Mouse (Mus musculus) liver, adult 2 months (tissue): Measurements from ENCODE around the gene Col4a2. TPM values are rescaled to one million over a fixed set of nuclear protein-coding genes. Genes with fewer than 3 reads are reported as not detected.

Experiments
- DNase-seq: peaks from one replicate; pipeline ENCODE4 v3.0.0-alpha.2; 2011; ENCODE audit warnings: low read depth, low spot score; ENCODE audit errors: extremely low read depth
- H3K27ac ChIP-seq: fragments of 200-500 bp; replicated peaks from 2 replicates; pipeline ENCODE4 v1.5.1; 2012; ENCODE audit warnings: low read depth, mild to moderate bottlenecking, control low read depth, inconsistent platforms, low read length; ENCODE audit not compliant: insufficient read depth
- H3K27me3 ChIP-seq: fragments of 200-500 bp; 2 replicates; pipeline ENCODE4 v1.6.1; 2012; ENCODE audit warnings: mild to moderate bottlenecking, moderate library complexity, low read length, inconsistent platforms; ENCODE audit not compliant: control insufficient read depth, insufficient read depth
- H3K36me3 ChIP-seq: fragments of 200-500 bp; 2 replicates; pipeline ENCODE4 v1.6.1; 2012; ENCODE audit warnings: low read length, inconsistent platforms; ENCODE audit not compliant: control insufficient read depth, insufficient read depth
- H3K4me1 ChIP-seq: fragments of 200-500 bp; 2 replicates; pipeline ENCODE4 v1.6.1; 2011; ENCODE audit warnings: low read length; ENCODE audit not compliant: control insufficient read depth, insufficient read depth
- H3K4me3 ChIP-seq: fragments of 200-500 bp; 2 replicates; pipeline ENCODE4 v1.5.1; 2011; ENCODE audit warnings: low read depth, mild to moderate bottlenecking, control low read depth, low read length, moderate library complexity; ENCODE audit not compliant: insufficient read depth
- H3K79me2 ChIP-seq: fragments of 200-500 bp; 2 replicates; pipeline ENCODE4 v1.6.1; 2012; ENCODE audit warnings: inconsistent platforms, mild to moderate bottlenecking, low read length, moderate library complexity; ENCODE audit not compliant: control insufficient read depth, insufficient read depth
- H3K9ac ChIP-seq: fragments of 200-500 bp; 2 replicates; pipeline ENCODE4 v1.6.1; 2012; ENCODE audit warnings: low read depth, mild to moderate bottlenecking, control low read depth, inconsistent platforms, low read length
- CTCF ChIP-seq: fragments of 200-500 bp; IDR thresholded peaks from 2 replicates; pipeline ENCODE4 v1.5.1; 2011; ENCODE audit warnings: low read depth, low read length, control low read depth
- POLR2A ChIP-seq: fragments of 200-500 bp; IDR thresholded peaks from 2 replicates; pipeline ENCODE4 v1.6.1; 2011; ENCODE audit warnings: low read length, control low read depth; ENCODE audit not compliant: insufficient read depth; ENCODE audit errors: extremely low read depth
- WGBS: fragments of 180-500 bp; shearing (Covaris S2); methylation state at CpG from one replicate; pipeline ENCODE4 v1.1.7; 2018; 5-methylcytosine and 5-hydroxymethylcytosine counted together
- polyA plus RNA-seq: library from polyadenylated mRNA; depleted of rRNA; stranded (reverse); fragments of >200 nt; gene quantifications from 2 replicates; pipeline ENCODE4 v1.2.3, GENCODE M21; 2012
- total RNA-seq: library from RNA; depleted of rRNA; stranded (reverse); fragments of >200 nt; gene quantifications from 2 replicates; pipeline ENCODE4 v1.2.3, GENCODE M21; 2014

The Col4a2 gene
- total and polyA plus RNA-seq, 2 experiments = 7.7 to 8.0 TPM

GRCm38 (mm10) chr8:11285437-11285836 lies 27.2 kb upstream of the Col4a2 start:
- 74% methylated on average over 4 of the region's 4 CpGs for WGBS
- Histone ChIP-seq H3K9ac (no peak overlapping the region), H3K4me3 (no peak overlapping the region), H3K79me2 (peaks cover 2% of the 10 kb centered on the region; the same call in 1 of the 2 replicates), H3K27me3 (no peaks in the 10 kb centered on the region), H3K4me1 (no peaks in the 10 kb centered on the region), H3K36me3 (no peaks in the 10 kb centered on the region), H3K27ac (no peak overlapping the region)
- no peak for TF ChIP-seq POLR2A
- no peak for TF ChIP-seq CTCF
- DNase-seq = no peak

GRCm38 (mm10) chr8:11287139-11287538 lies 25.5 kb upstream of the Col4a2 start:
- H3K27me3 ChIP-seq = no peaks in the 10 kb centered on the region
- H3K4me3 ChIP-seq = no peak overlapping the region
- WGBS = 93% methylated on average over 3 of the region's 3 CpGs
- no peaks in the 10 kb centered on the region for H3K4me1 ChIP-seq
- no peak for DNase-seq
- no peaks in the 10 kb centered on the region for H3K36me3 ChIP-seq
- H3K27ac ChIP-seq = no peak overlapping the region
- no peak overlapping the region for H3K9ac ChIP-seq
- peaks cover 2% of the 10 kb centered on the region; the same call in 1 of the 2 replicates for H3K79me2 ChIP-seq
- TF ChIP-seq POLR2A (no peak), CTCF (no peak)

- no peak for TF ChIP-seq POLR2A
- TF ChIP-seq CTCF = no peak
- no peaks in the 10 kb centered on the region for H3K4me1 ChIP-seq
- H3K79me2 ChIP-seq = peaks cover 2% of the 10 kb centered on the region; the same call in 1 of the 2 replicates
- no peak for DNase-seq
- WGBS = 57% methylated on average over 6 of the region's 6 CpGs
- H3K4me3 ChIP-seq = no peak overlapping the region
- no peak overlapping the region for H3K9ac ChIP-seq
- H3K36me3 ChIP-seq = no peaks in the 10 kb centered on the region
- no peak overlapping the region for H3K27ac ChIP-seq
- H3K27me3 ChIP-seq = no peaks in the 10 kb centered on the region
Measured at GRCm38 (mm10) chr8:11288286-11288685, 24.3 kb upstream of the Col4a2 start.

- no peaks in the 10 kb centered on the region for H3K4me1 ChIP-seq
- H3K27me3 ChIP-seq = no peaks in the 10 kb centered on the region
- no peak overlapping the region for H3K9ac ChIP-seq
- no peaks in the 10 kb centered on the region for H3K36me3 ChIP-seq
- WGBS = 7% methylated on average over 1 of the region's 1 CpGs
- peaks cover 2% of the 10 kb centered on the region; the same call in 1 of the 2 replicates for H3K79me2 ChIP-seq
- no peak overlapping the region for H3K27ac ChIP-seq
- TF ChIP-seq POLR2A (no peak), CTCF (no peak)
- no peak overlapping the region for H3K4me3 ChIP-seq
- DNase-seq = no peak
Measured at GRCm38 (mm10) chr8:11290533-11290932, 22.1 kb upstream of the Col4a2 start.

DNA sequence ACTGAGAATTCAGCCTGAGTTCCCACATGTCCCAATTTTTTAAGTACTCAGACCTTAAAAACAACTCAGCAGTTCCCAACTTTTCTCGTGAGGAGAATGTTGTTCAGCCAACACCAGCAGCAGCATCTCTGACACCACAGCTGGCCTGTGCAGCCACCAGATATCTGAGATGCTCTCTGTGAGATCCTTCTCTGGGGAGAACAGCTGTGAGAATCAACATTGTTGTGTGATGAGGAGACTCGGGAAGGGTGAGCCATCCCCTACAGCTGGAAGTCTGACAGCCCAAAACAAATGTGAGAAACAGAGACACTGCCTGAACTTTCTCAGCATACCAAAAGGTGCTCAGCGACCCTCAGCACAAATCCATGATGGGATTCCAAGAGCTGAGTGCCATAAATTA lies 20.0 kb upstream of the Col4a2 start:
- no peak for TF ChIP-seq POLR2A
- TF ChIP-seq CTCF = no peak
- H3K79me2 ChIP-seq = no peaks in the 10 kb centered on the region
- 77% methylated on average over 3 of the region's 3 CpGs for WGBS
- no peaks in the 10 kb centered on the region for H3K36me3 ChIP-seq
- no peaks in the 10 kb centered on the region for H3K27me3 ChIP-seq
- H3K9ac ChIP-seq = no peak overlapping the region
- no peak for DNase-seq
- no peak overlapping the region for H3K4me3 ChIP-seq
- no peaks in the 10 kb centered on the region for H3K4me1 ChIP-seq
- no peak overlapping the region for H3K27ac ChIP-seq

- TF ChIP-seq CTCF (no peak), POLR2A (no peak)
- Histone ChIP-seq H3K27me3 (no peaks in the 10 kb centered on the region), H3K4me1 (no peaks in the 10 kb centered on the region), H3K9ac (no peak overlapping the region), H3K79me2 (no peaks in the 10 kb centered on the region), H3K4me3 (no peak overlapping the region), H3K27ac (no peak overlapping the region), H3K36me3 (no peaks in the 10 kb centered on the region)
- 87% methylated on average over 10 of the region's 10 CpGs for WGBS
- DNase-seq = no peak
Measured at GRCm38 (mm10) chr8:11296282-11296943, 16.2 kb upstream of the Col4a2 start.
